Mouse (Mus musculus) inflammation-experienced regulatory T-cells, adult 16 weeks (primary cell): ENCODE results near the gene Olfr914. TPM values are rescaled to one million over a fixed set of nuclear protein-coding genes. Genes with fewer than 3 reads are reported as not detected.

Experiments used
- polyA plus RNA-seq: library from polyadenylated mRNA; unstranded; fragments of 100-300 nt; shearing (Covaris generic); gene quantifications from one replicate; pipeline ENCODE4 v1.2.1, GENCODE M21; 2017

Gene Olfr914
- polyA plus RNA-seq: not detected

GRCm38 (mm10) chr9:38604802-38605201 lies at the start of gene Olfr914:
Gene Olfr914 (plus strand): TSS chr9:38605102.

GRCm38 (mm10) chr9:38579878-38580277 lies 25.0 kb upstream of the Olfr914 start, which contains the start of gene Olfr912:
Gene Olfr912 (plus strand): TSS chr9:38580178.

GRCm38 (mm10) chr9:38592459-38592858 lies 12.4 kb upstream of the Olfr914 start, which contains the start of gene Olfr913:
Gene Olfr913 (plus strand): TSS chr9:38592759.

GRCm38 (mm10) chr9:38659775-38660174 lies 54.9 kb downstream of the Olfr914 start, which contains the start of gene Olfr916:
Gene Olfr916 (minus strand): TSS chr9:38659875.

Other genes with a start within 250 kb of the Olfr914 start
- 0.12 TPM for gene Olfr250, start 238.2 kb upstream of the Olfr914 start, polyA plus RNA-seq
- not detected for gene Olfr251, start 228.0 kb upstream of the Olfr914 start, polyA plus RNA-seq
- gene Olfr147, start 203.4 kb upstream of the Olfr914 start, polyA plus RNA-seq: not detected
- not detected for gene Olfr901, start 175.6 kb upstream of the Olfr914 start, polyA plus RNA-seq
- not detected for gene Olfr902, start 157.4 kb upstream of the Olfr914 start, polyA plus RNA-seq
- gene Olfr904, start 142.0 kb upstream of the Olfr914 start, polyA plus RNA-seq: not detected
- 0.11 TPM for gene Olfr905, start 134.0 kb upstream of the Olfr914 start, polyA plus RNA-seq
- not detected for gene Olfr906, start 118.0 kb upstream of the Olfr914 start, polyA plus RNA-seq
- gene Olfr907, start 109.3 kb upstream of the Olfr914 start, polyA plus RNA-seq: not detected
- not detected for gene Olfr911-ps1, start 83.5 kb upstream of the Olfr914 start, polyA plus RNA-seq
- not detected for gene Olfr910, start 67.3 kb upstream of the Olfr914 start, polyA plus RNA-seq
- 0.09 TPM for gene Olfr912, start 24.9 kb upstream of the Olfr914 start, polyA plus RNA-seq
- gene Olfr913, start 12.3 kb upstream of the Olfr914 start, polyA plus RNA-seq: not detected
- not detected for gene Olfr916, start 54.8 kb downstream of the Olfr914 start, polyA plus RNA-seq
- gene Olfr917, start 60.7 kb downstream of the Olfr914 start, polyA plus RNA-seq: not detected
- gene Olfr918, start 69.5 kb downstream of the Olfr914 start, polyA plus RNA-seq: not detected
- not detected for gene Olfr919, start 98.6 kb downstream of the Olfr914 start, polyA plus RNA-seq
- 58.3 TPM for gene Vwa5a, start 113.2 kb downstream of the Olfr914 start, polyA plus RNA-seq
- 0.10 TPM for gene Olfr920, start 147.2 kb downstream of the Olfr914 start, polyA plus RNA-seq
- not detected for gene Olfr921, start 168.0 kb downstream of the Olfr914 start, polyA plus RNA-seq
- not detected for gene Olfr922, start 209.5 kb downstream of the Olfr914 start, polyA plus RNA-seq
- not detected for gene Olfr923, start 221.4 kb downstream of the Olfr914 start, polyA plus RNA-seq
- not detected for gene Olfr924, start 239.3 kb downstream of the Olfr914 start, polyA plus RNA-seq
- gene Olfr26, start 250.0 kb downstream of the Olfr914 start, polyA plus RNA-seq: not detected